Mouse (Mus musculus): ENCODE results near the gene Sez6.

DNA sequence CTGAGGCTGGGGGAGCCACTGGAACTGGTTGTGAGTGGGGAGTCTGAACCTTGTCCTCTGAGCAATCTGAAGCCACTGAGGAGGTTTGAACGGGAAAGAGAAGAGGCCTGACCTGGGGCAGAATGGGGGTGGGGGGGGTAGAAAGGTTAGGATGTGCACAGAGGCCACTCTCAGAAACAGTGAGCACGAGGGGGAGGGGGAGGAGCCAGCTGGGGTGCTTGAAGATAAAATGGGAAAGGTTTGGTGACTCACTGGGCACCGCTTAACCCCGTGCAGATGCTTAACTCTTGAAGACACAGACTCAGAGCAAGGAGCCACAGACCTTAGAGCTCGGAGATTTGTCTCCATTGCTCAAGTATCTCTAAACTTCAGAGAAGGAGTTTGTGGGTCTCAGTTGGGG lies 30.3 kb downstream of the Sez6 start:
- TF ChIP-seq CTCF (conservative IDR thresholded peaks at IDR 0.05; ENCODE audit: low read length) (no peak), NANOG (IDR thresholded peaks at IDR 0.05; ENCODE audit: borderline replicate concordance, low read length) (no peak), POU5F1 (IDR thresholded peaks at IDR 0.05; ENCODE audit: borderline replicate concordance, low read length) (no peak)

All from E14TG2a.4 (cell line).